Mouse (Mus musculus) heart, embryonic 10.5 days (tissue): ENCODE measurements at regions not wholly inside any gene's neighbourhood (a gene's known extent, or its start where the extent isn't known, plus 50 kb on each side); places are given as distances from the start of the nearest gene placed in this dataset.
"Not testable (repeated sequence)": the region's sequence is repeated elsewhere in the genome, so short reads cannot be mapped to it uniquely, and the experiment has no call there.

Source experiments
- DNase-seq: peaks from one replicate; pipeline ENCODE4 v3.0.0-alpha.2; 2017; ENCODE audit warnings: low spot score
- H3K27ac ChIP-seq: fragments of 300-500 bp; sonication (generic); 2 replicates; pipeline ENCODE4 v1.5.1; 2016; ENCODE audit warnings: mild to moderate bottlenecking
- H3K27me3 ChIP-seq: fragments of 300-500 bp; sonication (generic); 2 replicates; pipeline ENCODE4 v1.6.1; 2016; ENCODE audit warnings: mild to moderate bottlenecking; ENCODE audit not compliant: poor library complexity, insufficient read depth, severe bottlenecking
- H3K36me3 ChIP-seq: fragments of 300-500 bp; sonication (generic); 2 replicates; pipeline ENCODE4 v1.6.1; 2016; ENCODE audit warnings: mild to moderate bottlenecking, moderate library complexity
- H3K4me1 ChIP-seq: fragments of 300-500 bp; sonication (generic); 2 replicates; pipeline ENCODE4 v1.6.1; 2016; ENCODE audit warnings: mild to moderate bottlenecking
- H3K4me3 ChIP-seq: fragments of 300-500 bp; sonication (generic); 2 replicates; pipeline ENCODE4 v1.5.1; 2016; ENCODE audit warnings: mild to moderate bottlenecking, moderate library complexity
- H3K9me3 ChIP-seq: fragments of 300-500 bp; sonication (generic); 2 replicates; pipeline ENCODE4 v1.6.1; 2016; ENCODE audit warnings: mild to moderate bottlenecking, moderate library complexity
- WGBS: fragments of 180-500 bp; shearing (Covaris S2); methylation state at CpG from one replicate; pipeline ENCODE4 v1.1.7; 2016; 5-methylcytosine and 5-hydroxymethylcytosine counted together

DNA sequence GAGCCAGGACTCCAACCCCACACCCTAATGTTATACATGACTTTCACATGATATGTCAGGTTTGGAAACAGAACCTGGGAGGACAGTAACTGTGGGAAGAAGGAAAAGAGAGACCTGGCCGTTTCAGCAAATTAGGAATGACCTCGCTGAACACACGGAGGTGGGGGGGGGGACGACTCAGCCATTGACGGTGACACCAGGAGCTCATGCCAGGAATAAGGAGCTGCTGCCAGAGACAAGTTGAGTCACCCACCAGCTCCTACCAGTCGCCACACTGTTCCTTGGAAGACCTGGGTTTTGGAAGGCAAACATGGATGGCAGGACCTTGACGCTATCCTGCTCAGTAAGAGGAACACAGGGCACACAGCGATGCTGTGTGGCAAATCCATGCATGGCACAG, 364.7 kb downstream of the Sox9 start:
- WGBS: 85% methylated on average over 8 of the region's 8 CpGs
- peaks cover 37% of the 10 kb centered on the region for H3K4me1 ChIP-seq
- H3K9me3 ChIP-seq: no peaks in the 10 kb centered on the region
- DNase-seq: no peak
- H3K27me3 ChIP-seq: no peaks in the 10 kb centered on the region
- no peak overlapping the region for H3K27ac ChIP-seq
- no peak overlapping the region for H3K4me3 ChIP-seq
- no peaks in the 10 kb centered on the region for H3K36me3 ChIP-seq

- peaks cover 35% of the 10 kb centered on the region for H3K4me1 ChIP-seq
- H3K27ac ChIP-seq: 0 out of 2 replicates have a peak overlapping the region, but pooled peaks have one; percentile 31
- WGBS: 70% methylated on average over 17 of the region's 17 CpGs
- H3K36me3 ChIP-seq: no peaks in the 10 kb centered on the region
- no peak for DNase-seq
- no peaks in the 10 kb centered on the region for H3K9me3 ChIP-seq
- no peaks in the 10 kb centered on the region for H3K27me3 ChIP-seq
- no peak overlapping the region for H3K4me3 ChIP-seq
Observed at GRCm38 (mm10) chr11:113147535-113148197, 365.6 kb downstream of the Sox9 start.

DNA sequence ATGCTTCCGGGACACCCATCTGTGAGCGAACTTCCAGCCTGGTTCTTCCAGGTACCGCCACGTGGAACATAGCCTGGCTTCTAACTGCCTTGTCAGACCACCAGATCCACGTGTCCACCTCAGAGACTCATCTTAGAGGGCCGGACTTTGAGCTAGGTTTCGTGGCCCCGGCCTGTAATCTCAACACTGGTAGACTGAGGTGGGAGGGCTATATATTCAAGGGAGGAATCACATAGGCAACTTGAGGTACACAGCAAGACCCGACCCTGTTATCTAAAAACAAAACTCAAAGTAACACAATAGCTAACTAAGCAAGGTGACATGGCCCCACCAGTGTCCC, 366.1 kb downstream of the Sox9 start:
- no peak overlapping the region for H3K4me3 ChIP-seq
- no peak for DNase-seq
- no peaks in the 10 kb centered on the region for H3K27me3 ChIP-seq
- 82% methylated on average over 9 of the region's 9 CpGs for WGBS
- no peaks in the 10 kb centered on the region for H3K9me3 ChIP-seq
- H3K36me3 ChIP-seq: no peaks in the 10 kb centered on the region
- no peak overlapping the region for H3K27ac ChIP-seq
- H3K4me1 ChIP-seq: peaks cover 30% of the 10 kb centered on the region

- no peak overlapping the region for H3K4me3 ChIP-seq
- WGBS: 86% methylated on average over 6 of the region's 6 CpGs
- DNase-seq: no peak
Observed at GRCm38 (mm10) chr11:113155515-113155914, 373.5 kb downstream of the Sox9 start.

DNA sequence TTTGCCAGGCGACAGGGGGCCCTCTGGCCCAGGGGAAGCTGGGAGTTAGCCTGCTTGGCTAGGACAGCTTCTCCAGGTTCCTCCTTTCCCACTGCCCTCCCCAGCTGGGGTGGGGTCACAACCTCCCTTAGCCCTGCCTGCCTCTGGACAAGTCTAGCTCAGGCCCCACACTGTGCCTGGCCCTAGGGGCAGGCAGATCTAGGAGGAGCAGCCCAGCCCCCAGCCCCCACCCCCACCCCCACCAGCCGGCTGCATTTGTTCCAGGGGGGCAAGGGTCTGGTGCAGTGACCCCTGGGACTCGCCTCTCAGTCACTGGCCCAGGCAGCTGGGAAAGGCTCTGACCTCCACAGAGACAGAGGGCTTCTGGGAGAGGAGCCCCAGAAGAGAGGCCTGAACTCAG, 381.9 kb downstream of the Sox9 start:
- H3K36me3 ChIP-seq: no peaks in the 10 kb centered on the region
- peaks cover 31% of the 10 kb centered on the region; the same call in 1 of the 2 replicates for H3K27me3 ChIP-seq
- no peak overlapping the region for H3K4me3 ChIP-seq
- 19% methylated on average over 3 of the region's 3 CpGs for whole genome bisulfite sequencing
- no peaks in the 10 kb centered on the region for H3K9me3 ChIP-seq
- H3K4me1 ChIP-seq: peaks cover 61% of the 10 kb centered on the region
- DNase-seq: no peak
- peak overlapping the region; percentile 49 for H3K27ac ChIP-seq

More at GRCm38 (mm10) chr11:113155515-113155914, 373.5 kb downstream of the Sox9 start:
- Histone ChIP-seq H3K27me3 (peaks cover 6% of the 10 kb centered on the region; the same call in 1 of the 2 replicates), H3K36me3 (no peaks in the 10 kb centered on the region), H3K27ac (no peak overlapping the region), H3K4me1 (0 out of 2 replicates have a peak, but pooled peaks cover 6% of the 10 kb centered on the region), H3K9me3 (no peaks in the 10 kb centered on the region)

GRCm38 (mm10) chr11:113164510-113164909, 382.5 kb downstream of the Sox9 start:
- 9% methylated on average over 9 of the region's 10 CpGs for WGBS
- peaks cover 60% of the 10 kb centered on the region for H3K4me1 ChIP-seq
- H3K9me3 ChIP-seq: no peaks in the 10 kb centered on the region
- no peak overlapping the region for H3K27ac ChIP-seq
- H3K36me3 ChIP-seq: no peaks in the 10 kb centered on the region
- DNase-seq: no peak
- peak overlapping the region; percentile 49 for H3K4me3 ChIP-seq
- peaks cover 31% of the 10 kb centered on the region; the same call in 1 of the 2 replicates for H3K27me3 ChIP-seq

DNA sequence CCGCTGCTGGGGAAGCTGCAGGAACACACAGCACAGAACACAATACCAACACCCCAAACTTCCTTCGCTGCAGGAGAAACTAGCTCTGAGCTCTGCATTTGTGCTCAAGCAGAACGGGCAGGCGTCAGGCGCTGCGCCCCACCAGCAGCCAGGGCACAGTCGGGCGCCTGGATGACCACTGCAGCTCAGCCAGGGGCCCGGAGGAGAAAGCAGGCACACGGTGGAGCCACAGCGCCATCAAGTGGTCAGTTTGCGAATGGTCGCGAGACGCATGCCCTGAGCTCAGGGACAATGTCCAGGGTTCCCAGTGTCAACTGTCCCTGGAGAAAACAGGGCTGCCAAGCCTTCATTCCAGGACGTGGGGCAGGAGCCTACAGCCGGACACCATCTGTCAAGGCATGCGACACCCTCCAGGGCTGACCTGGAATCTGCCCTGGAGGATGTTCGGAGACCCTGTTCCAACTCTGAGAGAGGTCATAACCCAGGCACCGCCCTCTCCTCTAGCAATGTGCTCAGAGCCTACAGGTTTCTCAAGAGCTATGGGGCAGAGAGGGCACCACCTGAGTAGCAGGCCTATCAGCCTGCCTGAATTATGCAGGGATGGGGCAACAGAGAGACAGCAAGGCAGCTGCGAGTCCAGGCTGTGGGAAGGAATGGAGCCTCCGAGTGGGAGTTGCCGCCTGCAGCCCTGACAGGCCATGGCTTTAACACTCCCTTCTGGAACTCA, 383.2 kb downstream of the Sox9 start:
- H3K4me1 ChIP-seq: peaks cover 62% of the 10 kb centered on the region
- H3K36me3 ChIP-seq: no peaks in the 10 kb centered on the region
- peak overlapping the region; percentile 49 for H3K4me3 ChIP-seq
- H3K27ac ChIP-seq: peak overlapping the region; percentile 63
- H3K9me3 ChIP-seq: no peaks in the 10 kb centered on the region
- 7% methylated on average over 23 of the region's 23 CpGs for WGBS
- peaks cover 28% of the 10 kb centered on the region; the same call in 1 of the 2 replicates for H3K27me3 ChIP-seq
- peak; percentile 94 for DNase-seq

DNA sequence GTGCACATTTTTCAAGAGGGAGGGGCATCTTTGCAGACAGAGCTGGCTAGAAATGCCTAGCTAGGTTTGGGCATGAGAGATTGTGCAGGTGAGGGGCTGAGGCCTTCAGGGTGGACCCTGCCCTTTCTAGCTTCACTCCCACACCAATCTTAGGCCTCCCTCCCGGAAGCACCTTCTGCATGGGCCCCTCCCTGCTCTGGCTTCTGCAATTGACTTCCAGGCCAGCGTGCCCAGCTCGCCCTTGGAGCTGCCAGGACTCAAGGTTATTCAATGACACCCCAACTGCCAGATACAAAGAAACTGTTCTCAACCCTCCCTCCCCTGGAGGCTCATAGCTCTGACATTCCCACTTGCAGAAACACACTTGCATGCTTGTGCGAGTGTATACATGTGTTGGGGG, 384.5 kb downstream of the Sox9 start:
- Histone ChIP-seq H3K9me3 (no peaks in the 10 kb centered on the region), H3K4me1 (peaks cover 70% of the 10 kb centered on the region), H3K27ac (peak overlapping the region; percentile 74), H3K27me3 (peaks cover 15% of the 10 kb centered on the region; the same call in 1 of the 2 replicates), H3K4me3 (no peak overlapping the region), H3K36me3 (no peaks in the 10 kb centered on the region)
- no peak for DNase-seq
- WGBS: 49% methylated on average over 4 of the region's 4 CpGs

GRCm38 (mm10) chr11:113172497-113173140, 390.6 kb downstream of the Sox9 start:
- Histone ChIP-seq H3K27ac (peak overlapping the region; percentile 88), H3K9me3 (no peaks in the 10 kb centered on the region), H3K4me1 (peaks cover 25% of the 10 kb centered on the region), H3K4me3 (peak overlapping the region; percentile 65), H3K36me3 (no peaks in the 10 kb centered on the region), H3K27me3 (no peaks in the 10 kb centered on the region; the same call in 1 of the 2 replicates)
- DNase-seq: peak; percentile 88
- 22% methylated on average over 16 of the region's 16 CpGs for WGBS

GRCm38 (mm10) chr11:113173317-113173716, 391.3 kb downstream of the Sox9 start:
- H3K36me3 ChIP-seq, H3K9me3 ChIP-seq, DNase-seq, H3K27me3 ChIP-seq: not testable (repeated sequence)
- peak overlapping the region; percentile 47 for H3K4me3 ChIP-seq
- peaks cover 24% of the 10 kb centered on the region for H3K4me1 ChIP-seq
- 33% methylated on average over 12 of the region's 12 CpGs for WGBS
- H3K27ac ChIP-seq: peak overlapping the region; percentile 56; the same call in 1 of the 2 replicates

GRCm38 (mm10) chr11:113174011-113174507, 392.0 kb downstream of the Sox9 start:
- WGBS: 58% methylated on average over 5 of the region's 5 CpGs
- 0 out of 2 replicates have a peak overlapping the region, but pooled peaks have one; percentile 10 for H3K27ac ChIP-seq
- peaks cover 9% of the 10 kb centered on the region; the same call in 1 of the 2 replicates for H3K27me3 ChIP-seq
- H3K4me3 ChIP-seq: no peak overlapping the region
- no peaks in the 10 kb centered on the region for H3K9me3 ChIP-seq
- peaks cover 24% of the 10 kb centered on the region for H3K4me1 ChIP-seq
- DNase-seq: no peak
- no peaks in the 10 kb centered on the region for H3K36me3 ChIP-seq

- Histone ChIP-seq H3K4me1 (peaks cover 23% of the 10 kb centered on the region), H3K36me3 (no peaks in the 10 kb centered on the region), H3K27me3 (peaks cover 13% of the 10 kb centered on the region; the same call in 1 of the 2 replicates), H3K4me3 (no peak overlapping the region), H3K27ac (no peak overlapping the region), H3K9me3 (no peaks in the 10 kb centered on the region)
- no peak for DNase-seq
- WGBS: 30% methylated on average over 6 of the region's 6 CpGs
Observed at GRCm38 (mm10) chr11:113175323-113175722, 393.3 kb downstream of the Sox9 start.

GRCm38 (mm10) chr11:113176183-113176582, 394.2 kb downstream of the Sox9 start:
- no peaks in the 10 kb centered on the region for H3K9me3 ChIP-seq
- H3K27me3 ChIP-seq: peaks cover 13% of the 10 kb centered on the region; the same call in 1 of the 2 replicates
- H3K27ac ChIP-seq: no peak overlapping the region
- H3K4me1 ChIP-seq: peaks cover 23% of the 10 kb centered on the region
- H3K36me3 ChIP-seq: no peaks in the 10 kb centered on the region
- no peak overlapping the region for H3K4me3 ChIP-seq
- WGBS: 22% methylated on average over 7 of the region's 7 CpGs
- DNase-seq: no peak
